Mouse (Mus musculus): ENCODE data around the gene Tprn. TPM values are rescaled to one million over a fixed set of nuclear protein-coding genes. Genes with fewer than 3 reads are reported as not detected.

The Tprn gene
- polyA plus RNA-seq, 1 experiment from 2014 or later = 6.6 TPM

- 95% methylated on average over 2 of the region's 2 CpGs for WGBS
- no peak overlapping the region for H3K4me3 ChIP-seq (ENCODE audit: low read depth, low read length)
- H3K9ac ChIP-seq (ENCODE audit: low read length) = no peak overlapping the region
- H3K9me3 ChIP-seq (replicated peaks; ENCODE audit: control insufficient read depth, low read length) = no peaks in the 10 kb centered on the region
- no peak for DNase-seq (ENCODE audit: low spot score)
- ATAC-seq = no peak
- peaks cover 27% of the 10 kb centered on the region for H3K27me3 ChIP-seq (replicated peaks; ENCODE audit: control insufficient read depth, insufficient read depth, low read length)
- peaks cover 57% of the 10 kb centered on the region for H3K36me3 ChIP-seq (ENCODE audit: control insufficient read depth, insufficient read depth, low read length)
- H3K4me2 ChIP-seq (ENCODE audit: low read length) = no peak overlapping the region
- H3K27ac ChIP-seq (ENCODE audit: low read depth, low read length) = no peak overlapping the region
- no peaks in the 10 kb centered on the region for H3K4me1 ChIP-seq (ENCODE audit: control insufficient read depth, insufficient read depth, low read length)
These were observed 23.1 kb downstream of the Tprn start for GRCm38 (mm10) chr2:25285551-25285950.

GRCm38 (mm10) chr2:25286314-25286713 lies 23.9 kb downstream of the Tprn start:
- ATAC-seq = no peak
- Histone ChIP-seq H3K27ac (ENCODE audit: low read depth, low read length) (no peak overlapping the region), H3K4me2 (ENCODE audit: low read length) (no peak overlapping the region), H3K36me3 (ENCODE audit: control insufficient read depth, insufficient read depth, low read length) (peaks cover 50% of the 10 kb centered on the region), H3K4me3 (ENCODE audit: low read depth, low read length) (no peak overlapping the region), H3K4me1 (ENCODE audit: control insufficient read depth, insufficient read depth, low read length) (no peaks in the 10 kb centered on the region), H3K27me3 (replicated peaks; ENCODE audit: control insufficient read depth, insufficient read depth, low read length) (peaks cover 35% of the 10 kb centered on the region), H3K9me3 (replicated peaks; ENCODE audit: control insufficient read depth, low read length) (no peaks in the 10 kb centered on the region), H3K9ac (ENCODE audit: low read length) (no peak overlapping the region)
- 86% methylated on average over 1 of the region's 1 CpGs for WGBS
- DNase-seq (ENCODE audit: low spot score) = no peak

- H3K4me3 ChIP-seq (ENCODE audit: low read depth, low read length) = no peak overlapping the region
- no peaks in the 10 kb centered on the region for H3K4me1 ChIP-seq (ENCODE audit: control insufficient read depth, insufficient read depth, low read length)
- DNase-seq (ENCODE audit: low spot score) (no peak), ATAC-seq (no peak)
- no peaks in the 10 kb centered on the region for H3K9me3 ChIP-seq (replicated peaks; ENCODE audit: control insufficient read depth, low read length)
- H3K36me3 ChIP-seq (ENCODE audit: control insufficient read depth, insufficient read depth, low read length) = peaks cover 44% of the 10 kb centered on the region
- H3K27me3 ChIP-seq (replicated peaks; ENCODE audit: control insufficient read depth, insufficient read depth, low read length) = peaks cover 42% of the 10 kb centered on the region
- no peak overlapping the region for H3K27ac ChIP-seq (ENCODE audit: low read depth, low read length)
- WGBS = 67% methylated on average over 7 of the region's 7 CpGs
- H3K4me2 ChIP-seq (ENCODE audit: low read length) = no peak overlapping the region
- no peak overlapping the region for H3K9ac ChIP-seq (ENCODE audit: low read length)
These were observed 24.6 kb downstream of the Tprn start for GRCm38 (mm10) chr2:25286837-25287636.

- no peak within 1 kb of the TSS for H3K4me2 ChIP-seq (ENCODE audit: low read length)
- DNase-seq (ENCODE audit: low spot score) (no peak), ATAC-seq (no peak)
- H3K4me3 ChIP-seq (ENCODE audit: low read depth, low read length) = no peak within 1 kb of the TSS
- no peaks in the 10 kb centered on the region for H3K9me3 ChIP-seq (replicated peaks; ENCODE audit: control insufficient read depth, low read length)
- H3K4me1 ChIP-seq (ENCODE audit: control insufficient read depth, insufficient read depth, low read length) = no peaks in the 10 kb centered on the region
- peaks cover 34% of the 10 kb centered on the region for H3K36me3 ChIP-seq (ENCODE audit: control insufficient read depth, insufficient read depth, low read length)
- WGBS = 90% methylated on average over 6 of the region's 6 CpGs
- H3K27me3 ChIP-seq (replicated peaks; ENCODE audit: control insufficient read depth, insufficient read depth, low read length) = peaks cover 53% of the 10 kb centered on the region
- no peak within 1 kb of the TSS for H3K27ac ChIP-seq (ENCODE audit: low read depth, low read length)
- H3K9ac ChIP-seq (ENCODE audit: low read length) = no peak within 1 kb of the TSS
These were observed 25.7 kb downstream of the Tprn start, which contains the start of gene Tmem210 for GRCm38 (mm10) chr2:25287927-25288649. Tmem210 (plus strand) TSS chr2:25288145.

GRCm38 (mm10) chr2:25288734-25289345 lies 26.4 kb downstream of the Tprn start:
- WGBS = 84% methylated on average over 7 of the region's 7 CpGs
- no peak overlapping the region for H3K4me3 ChIP-seq (ENCODE audit: low read depth, low read length)
- H3K27me3 ChIP-seq (replicated peaks; ENCODE audit: control insufficient read depth, insufficient read depth, low read length) = peaks cover 55% of the 10 kb centered on the region
- DNase-seq (ENCODE audit: low spot score) (no peak), ATAC-seq (no peak)
- peaks cover 26% of the 10 kb centered on the region for H3K36me3 ChIP-seq (ENCODE audit: control insufficient read depth, insufficient read depth, low read length)
- H3K9ac ChIP-seq (ENCODE audit: low read length) = no peak overlapping the region
- no peak overlapping the region for H3K4me2 ChIP-seq (ENCODE audit: low read length)
- no peaks in the 10 kb centered on the region for H3K9me3 ChIP-seq (replicated peaks; ENCODE audit: control insufficient read depth, low read length)
- no peaks in the 10 kb centered on the region for H3K4me1 ChIP-seq (ENCODE audit: control insufficient read depth, insufficient read depth, low read length)
- H3K27ac ChIP-seq (ENCODE audit: low read depth, low read length) = no peak overlapping the region

- Histone ChIP-seq H3K4me1 (ENCODE audit: control insufficient read depth, insufficient read depth, low read length) (no peaks in the 10 kb centered on the region), H3K27me3 (replicated peaks; ENCODE audit: control insufficient read depth, insufficient read depth, low read length) (peaks cover 55% of the 10 kb centered on the region), H3K36me3 (ENCODE audit: control insufficient read depth, insufficient read depth, low read length) (peaks cover 18% of the 10 kb centered on the region), H3K9me3 (replicated peaks; ENCODE audit: control insufficient read depth, low read length) (no peaks in the 10 kb centered on the region), H3K9ac (ENCODE audit: low read length) (0 out of 2 replicates have a peak within 1 kb of the TSS, but pooled peaks have one; percentile 35), H3K4me3 (ENCODE audit: low read depth, low read length) (peak within 1 kb of the TSS; percentile 20), H3K4me2 (ENCODE audit: low read length) (peak within 1 kb of the TSS; percentile 42), H3K27ac (ENCODE audit: low read depth, low read length) (no peak within 1 kb of the TSS)
- 5% methylated on average over 11 of the region's 11 CpGs for WGBS
- DNase-seq (ENCODE audit: low spot score) (peak; percentile 38), ATAC-seq (no peak)
These were observed 27.2 kb downstream of the Tprn start, which contains the start of gene Lrrc26 for GRCm38 (mm10) chr2:25289651-25290050. Lrrc26 (plus strand) TSS chr2:25289915.

GRCm38 (mm10) chr2:25290101-25290815 lies 27.8 kb downstream of the Tprn start:
- H3K4me2 ChIP-seq (ENCODE audit: low read length) = peak overlapping the region; percentile 42
- H3K27ac ChIP-seq (ENCODE audit: low read depth, low read length) = no peak overlapping the region
- H3K9me3 ChIP-seq (replicated peaks; ENCODE audit: control insufficient read depth, low read length) = no peaks in the 10 kb centered on the region
- DNase-seq (ENCODE audit: low spot score) (peak; percentile 46), ATAC-seq (no peak; the same call in 1 of the 2 replicates)
- H3K4me3 ChIP-seq (ENCODE audit: low read depth, low read length) = peak overlapping the region; percentile 20
- peaks cover 12% of the 10 kb centered on the region for H3K36me3 ChIP-seq (ENCODE audit: control insufficient read depth, insufficient read depth, low read length)
- peaks cover 55% of the 10 kb centered on the region for H3K27me3 ChIP-seq (replicated peaks; ENCODE audit: control insufficient read depth, insufficient read depth, low read length)
- 0 out of 2 replicates have a peak overlapping the region, but pooled peaks have one; percentile 35 for H3K9ac ChIP-seq (ENCODE audit: low read length)
- 2% methylated on average over 54 of the region's 54 CpGs for WGBS
- no peaks in the 10 kb centered on the region for H3K4me1 ChIP-seq (ENCODE audit: control insufficient read depth, insufficient read depth, low read length)

GRCm38 (mm10) chr2:25290816-25291130 lies 28.4 kb downstream of the Tprn start:
- Histone ChIP-seq H3K4me3 (ENCODE audit: low read depth, low read length) (peak overlapping the region; percentile 20), H3K27me3 (replicated peaks; ENCODE audit: control insufficient read depth, insufficient read depth, low read length) (peaks cover 55% of the 10 kb centered on the region), H3K9me3 (replicated peaks; ENCODE audit: control insufficient read depth, low read length) (no peaks in the 10 kb centered on the region), H3K36me3 (ENCODE audit: control insufficient read depth, insufficient read depth, low read length) (peaks cover 7% of the 10 kb centered on the region), H3K9ac (ENCODE audit: low read length) (no peak overlapping the region), H3K27ac (ENCODE audit: low read depth, low read length) (no peak overlapping the region), H3K4me2 (ENCODE audit: low read length) (peak overlapping the region; percentile 42), H3K4me1 (ENCODE audit: control insufficient read depth, insufficient read depth, low read length) (no peaks in the 10 kb centered on the region)
- DNase-seq (ENCODE audit: low spot score) (peak; percentile 32), ATAC-seq (no peak; the same call in 1 of the 2 replicates)
- 0% methylated on average over 18 of the region's 18 CpGs for WGBS
